In the genomic region with DNA sequence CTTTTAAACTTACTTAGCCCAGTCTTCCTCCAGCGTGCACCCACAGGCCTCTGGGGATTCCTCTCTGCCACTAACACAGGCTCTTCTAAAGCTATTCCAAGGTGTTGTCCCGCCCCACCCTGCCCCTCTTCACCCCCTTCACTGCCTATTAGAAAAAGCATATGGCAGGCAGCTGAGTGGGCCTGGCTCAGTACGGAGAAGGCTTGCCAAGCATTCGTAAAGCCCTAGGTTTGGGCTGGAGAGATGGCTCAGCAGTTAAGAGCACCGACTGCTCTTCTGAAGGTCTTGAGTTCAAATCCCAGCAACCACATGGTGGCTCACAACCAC, we compare ENCODE assay signal across 21 mouse cellular contexts. TPM values are rescaled to one million over a fixed set of nuclear protein-coding genes. Genes with fewer than 3 reads are reported as not detected.
A peak's percentile ranks its signal among the peaks of the same experiment; 100 is the strongest.
DNase-seq lines count a peak whose midpoint lies in the region; ATAC-seq and TF ChIP-seq lines count a peak whose summit lies in the region.
"Had no signal": no experiment of that assay in that cellular context is flagged by ENCODE, and none has a peak within 500 bp of the region (broad histone marks: within the 10 kb centered on the region; RNA-seq: fewer than 3 reads in every experiment).

No protein-coding gene starts in this region.

- no peak for TF ChIP-seq EP300 in heart, postnatal 0 days (IDR thresholded peaks at IDR 0.05; ENCODE audit: low read depth)

- no peak for DNase-seq in gastrocnemius, adult 2 months
- DNase-seq in gastrocnemius, adult 8-10 months (ENCODE audit: low spot score in 2 of 2), result no peak
- no peak for DNase-seq in heart, postnatal 0 days (ENCODE audit: low spot score)
- no peak for DNase-seq in heart, postnatal 36 days
- DNase-seq in lung, postnatal 10 days, result no peak
- no peak for DNase-seq in spleen, postnatal 14 days (ENCODE audit: low spot score in 2 of 2)
- DNase-seq: cerebellum, adult 11-12 months; cerebellum, adult 9-11 months; cerebellum, postnatal 36 days; gastrocnemius, postnatal 14 days; heart, postnatal 10 days had no signal

- H3K9ac ChIP-seq in heart, postnatal 0 days (replicated peaks; ENCODE audit: low read depth, low read length), result no peak overlapping the region
- H3K9ac ChIP-seq: embryonic facial prominence, embryonic 15.5 days; forebrain, embryonic 15.5 days; hindbrain, embryonic 15.5 days had no signal

- 0 out of 2 replicates have a peak, but pooled peaks cover 9% of the 10 kb centered on the region for H3K4me1 ChIP-seq in heart, postnatal 0 days (ENCODE audit: control insufficient read depth, insufficient read depth)
- peaks cover 4% of the 10 kb centered on the region for H3K4me1 ChIP-seq in embryonic fibroblast, embryonic 13.5 days (ENCODE audit: control insufficient read depth, insufficient read depth, low read length)
- H3K4me1 ChIP-seq: forebrain, embryonic 15.5 days; hindbrain, embryonic 15.5 days had no signal

- H3K36me3 ChIP-seq in heart, postnatal 0 days (replicated peaks; ENCODE audit: control insufficient read depth, insufficient read depth, low read length), result no peaks in the 10 kb centered on the region
- H3K36me3 ChIP-seq: embryonic facial prominence, embryonic 15.5 days; forebrain, embryonic 15.5 days; heart, embryonic 12.5 days; hindbrain, embryonic 15.5 days had no signal

- H3K4me3 ChIP-seq in gastrocnemius, adult 2 months, result no peak overlapping the region
- H3K4me3 ChIP-seq in heart, postnatal 0 days (ENCODE audit: low read depth, low read length), result no peak overlapping the region
- no peak overlapping the region for H3K4me3 ChIP-seq in embryonic fibroblast, embryonic 13.5 days (ENCODE audit: insufficient read depth, low read length)
- H3K4me3 ChIP-seq: embryonic facial prominence, embryonic 15.5 days; forebrain, embryonic 15.5 days; heart, embryonic 12.5 days; hindbrain, embryonic 15.5 days had no signal

- H3K9me3 ChIP-seq in heart, postnatal 0 days (replicated peaks; ENCODE audit: control insufficient read depth, low read length), result no peaks in the 10 kb centered on the region
- H3K9me3 ChIP-seq: embryonic facial prominence, embryonic 15.5 days; forebrain, embryonic 15.5 days; heart, embryonic 12.5 days; hindbrain, embryonic 15.5 days had no signal

- TF ChIP-seq POLR2A in embryonic fibroblast, embryonic 13.5 days (IDR thresholded peaks at IDR 0.05; ENCODE audit: low read depth, low read length), result no peak

- H3K4me2 ChIP-seq in heart, postnatal 0 days (ENCODE audit: low read depth, low read length), result no peak overlapping the region
- H3K4me2 ChIP-seq: forebrain, embryonic 15.5 days; heart, embryonic 12.5 days; hindbrain, embryonic 15.5 days had no signal

- ATAC-seq in heart, postnatal 0 days (ENCODE audit: insufficient read depth, low read depth), result no peak
- ATAC-seq: activated CD4-positive, CD25-positive, alpha-beta regulatory T cell, adult 4 months; forebrain, embryonic 15.5 days; intestine, embryonic 16.5 days; Patski had no signal

- peak overlapping the region; percentile 76 for H3K27ac ChIP-seq in gastrocnemius, adult 2 months
- H3K27ac ChIP-seq in heart, postnatal 0 days (ENCODE audit: low read depth), result peak overlapping the region; percentile 33; the same call in 1 of the 2 replicates
- peak overlapping the region; percentile 16; the same call in 1 of the 2 replicates for H3K27ac ChIP-seq in embryonic fibroblast, embryonic 13.5 days (ENCODE audit: insufficient read depth, low read length)
- H3K27ac ChIP-seq: embryonic facial prominence, embryonic 15.5 days; forebrain, embryonic 15.5 days; hindbrain, embryonic 15.5 days had no signal

- H3K27me3 ChIP-seq in heart, postnatal 0 days (ENCODE audit: control insufficient read depth, insufficient read depth, low read length), result no peaks in the 10 kb centered on the region
- H3K27me3 ChIP-seq: forebrain, embryonic 15.5 days; heart, embryonic 12.5 days; hindbrain, embryonic 15.5 days; Patski had no signal

- 73% methylated on average over 5 of the region's 5 CpGs for WGBS in heart, postnatal 0 days

- intact Hi-C loops in gastrocnemius, adult 2 months (cut with DNase I), result no loop called here
- intact Hi-C loops in heart, postnatal 36 days (cut with DNase I), result no loop called here

- TF ChIP-seq CTCF in gastrocnemius, adult 2 months (IDR thresholded peaks at IDR 0.05), result no peak
- TF ChIP-seq CTCF in heart, postnatal 0 days (IDR thresholded peaks at IDR 0.05; ENCODE audit: low read depth), result no peak
- TF ChIP-seq CTCF in embryonic fibroblast, embryonic 13.5 days (IDR thresholded peaks at IDR 0.05; ENCODE audit: borderline replicate concordance, insufficient read depth, low read length), result no peak

RNA-seq across cellular contexts. Expression of gene Ptgis, which starts 7.4 kb away (rescaled TPM):
- 1 to 10 TPM; 1.7 to 5.2 TPM for total RNA-seq in gastrocnemius, adult 2 months (2021)
- 1 to 10 TPM; 1.1 to 3.3 (median 1.9) TPM for total RNA-seq in gastrocnemius, adult 8-10 months (2022)
- total RNA-seq in heart, postnatal 0 days (2014; rRNA removed; ENCODE audit: low replicate concordance), result 38.6 and 60.0 TPM in 2 replicates
- 20.8 and 22.6 TPM in 2 replicates for polyA plus RNA-seq in heart, postnatal 0 days (2015; fragmentation: Nextera tagmentation; extraction: Ambion mirVana)
- total RNA-seq in heart, postnatal 36 days (2021), result 10 to 100 TPM; 19.5 to 22.2 TPM
- polyA plus RNA-seq in embryonic fibroblast, embryonic 13.5 days (2011; ENCODE audit: insufficient read length, low read depth, missing spikeins), result 21.0 TPM in 2 replicates
- total RNA-seq: hematopoietic stem cell, adult 5-6 weeks had no signal

RNA-seq across cellular contexts. Expression of gene Kcnb1, which starts 43.0 kb away (rescaled TPM):
- total RNA-seq in gastrocnemius, adult 2 months (2021), result 10 to 100 TPM; 16.1 to 20.7 TPM
- total RNA-seq in gastrocnemius, adult 8-10 months (2022), result 10 to 100 TPM; 15.8 to 28.1 (median 25.7) TPM
- 4.8 and 7.1 TPM in 2 replicates for total RNA-seq in heart, postnatal 0 days (2014; rRNA removed; ENCODE audit: low replicate concordance)
- 1.7 TPM in 2 replicates for polyA plus RNA-seq in heart, postnatal 0 days (2015; fragmentation: Nextera tagmentation; extraction: Ambion mirVana)
- 10 to 100 TPM; 39.2 to 51.7 TPM for total RNA-seq in heart, postnatal 36 days (2021)
- 0.42 and 0.65 TPM in 2 replicates for polyA plus RNA-seq in embryonic fibroblast, embryonic 13.5 days (2011; ENCODE audit: insufficient read length, low read depth, missing spikeins)
- polyA plus RNA-seq: C2C12 had no signal

Comparison
In these comparisons a context has a peak if more than half of its experiments do, and no peak if none do; other contexts are left out.
1. H3K27ac ChIP-seq: peak in every context shown above with its lines; median percentile 76 in gastrocnemius, adult 2 months; 33 in heart, postnatal 0 days; 16 in embryonic fibroblast, embryonic 13.5 days.